Mouse (Mus musculus): ENCODE results near the gene Akap2. TPM values are rescaled to one million over a fixed set of nuclear protein-coding genes. Genes with fewer than 3 reads are reported as not detected.
"Not testable (repeated sequence)": the region's sequence is repeated elsewhere in the genome, so short reads cannot be mapped to it uniquely, and the experiment has no call there.

Gene Akap2
- total RNA-seq, 2 experiments from 2014 or later = not detected

GRCm38 (mm10) chr4:57888978-57889377, 171.5 kb downstream of the Akap2 start:
- ATAC-seq (replicated peaks; ENCODE audit: low FRiP score, poor library complexity, severe bottlenecking) = not testable (repeated sequence)

GRCm38 (mm10) chr4:57889773-57890172, 172.3 kb downstream of the Akap2 start:
- no peak for ATAC-seq (replicated peaks; ENCODE audit: low FRiP score, poor library complexity, severe bottlenecking)

GRCm38 (mm10) chr4:57892001-57892586, 174.6 kb downstream of the Akap2 start:
- ATAC-seq (replicated peaks; ENCODE audit: low FRiP score, poor library complexity, severe bottlenecking) = no peak

GRCm38 (mm10) chr4:57895140-57895539, 177.7 kb downstream of the Akap2 start:
- ATAC-seq (replicated peaks; ENCODE audit: low FRiP score, poor library complexity, severe bottlenecking) = no peak

GRCm38 (mm10) chr4:57895902-57896301, 178.4 kb downstream of the Akap2 start:
- ATAC-seq (replicated peaks; ENCODE audit: low FRiP score, poor library complexity, severe bottlenecking) = no peak

- ATAC-seq (replicated peaks; ENCODE audit: low FRiP score, poor library complexity, severe bottlenecking) = no peak
Observed at GRCm38 (mm10) chr4:57896631-57897030, 179.2 kb downstream of the Akap2 start.

- ATAC-seq (replicated peaks; ENCODE audit: low FRiP score, poor library complexity, severe bottlenecking) = no peak
Observed at GRCm38 (mm10) chr4:57901210-57901609, 183.8 kb downstream of the Akap2 start.

GRCm38 (mm10) chr4:57902619-57903018, 185.2 kb downstream of the Akap2 start:
- no peak for ATAC-seq (replicated peaks; ENCODE audit: low FRiP score, poor library complexity, severe bottlenecking)

- peak; percentile 63; the same call in 1 of the 2 replicates for ATAC-seq (replicated peaks; ENCODE audit: low FRiP score, poor library complexity, severe bottlenecking)
Observed at GRCm38 (mm10) chr4:57904211-57904610, 186.8 kb downstream of the Akap2 start.

GRCm38 (mm10) chr4:57904638-57905037, 187.2 kb downstream of the Akap2 start:
- no peak for ATAC-seq (replicated peaks; ENCODE audit: low FRiP score, poor library complexity, severe bottlenecking)

GRCm38 (mm10) chr4:57906708-57907107, 189.3 kb downstream of the Akap2 start:
- no peak for ATAC-seq (replicated peaks; ENCODE audit: low FRiP score, poor library complexity, severe bottlenecking)

GRCm38 (mm10) chr4:57908860-57909259, 191.4 kb downstream of the Akap2 start:
- ATAC-seq (replicated peaks; ENCODE audit: low FRiP score, poor library complexity, severe bottlenecking) = no peak

- ATAC-seq (replicated peaks; ENCODE audit: low FRiP score, poor library complexity, severe bottlenecking) = no peak
Observed at GRCm38 (mm10) chr4:57913021-57913420, 195.6 kb downstream of the Akap2 start.

- ATAC-seq (replicated peaks; ENCODE audit: low FRiP score, poor library complexity, severe bottlenecking) = no peak
Observed at GRCm38 (mm10) chr4:57914193-57915190, 197.0 kb downstream of the Akap2 start.

GRCm38 (mm10) chr4:57915216-57915965, 197.9 kb downstream of the Akap2 start:
- ATAC-seq (replicated peaks; ENCODE audit: low FRiP score, poor library complexity, severe bottlenecking) = no peak

- ATAC-seq (replicated peaks; ENCODE audit: low FRiP score, poor library complexity, severe bottlenecking) = no peak
Observed at GRCm38 (mm10) chr4:57916201-57916661, 198.8 kb downstream of the Akap2 start, which contains the start of gene D630039A03Rik. Gene D630039A03Rik (minus strand): TSS chr4:57916297.

- ATAC-seq (replicated peaks; ENCODE audit: low FRiP score, poor library complexity, severe bottlenecking) = no peak
Observed at GRCm38 (mm10) chr4:57916711-57917110, 199.3 kb downstream of the Akap2 start.

GRCm38 (mm10) chr4:57919494-57920423, 202.3 kb downstream of the Akap2 start:
- ATAC-seq (replicated peaks; ENCODE audit: low FRiP score, poor library complexity, severe bottlenecking) = no peak

GRCm38 (mm10) chr4:57920522-57920921, 203.1 kb downstream of the Akap2 start:
- ATAC-seq (replicated peaks; ENCODE audit: low FRiP score, poor library complexity, severe bottlenecking) = no peak

Data from erythroid progenitor cell, adult 5-6 weeks (primary cell).